23 mouse cellular contexts compared by ENCODE assay signal in genomic region chr11:94391661-94392060, GRCm38 (mm10). TPM values are rescaled to one million over a fixed set of nuclear protein-coding genes. Genes with fewer than 3 reads are reported as not detected.
DNase-seq lines count a peak whose midpoint lies in the region; ATAC-seq and TF ChIP-seq lines count a peak whose summit lies in the region.
"Had no signal": no experiment of that assay in that cellular context is flagged by ENCODE, and none has a peak within 500 bp of the region (broad histone marks: within the 10 kb centered on the region; RNA-seq: fewer than 3 reads in every experiment).

No protein-coding gene starts in this region.

- H3K9ac ChIP-seq in liver, adult 2 months (ENCODE audit: low read depth, low read length): peak overlapping the region; percentile 54
- no peak overlapping the region for H3K9ac ChIP-seq in liver, postnatal 0 days (replicated peaks)
- H3K9ac ChIP-seq in lung, embryonic 16.5 days (ENCODE audit: low read length): no peak overlapping the region
- H3K9ac ChIP-seq: forebrain, embryonic 13.5 days; hindbrain, embryonic 12.5 days had no signal

- no peaks in the 10 kb centered on the region for H3K27me3 ChIP-seq in liver, adult 2 months (ENCODE audit: control insufficient read depth, insufficient read depth, low read length)
- no peaks in the 10 kb centered on the region for H3K27me3 ChIP-seq in liver, postnatal 0 days (ENCODE audit: insufficient read depth, low read length)
- peaks cover 4% of the 10 kb centered on the region; the same call in 1 of the 2 replicates for H3K27me3 ChIP-seq in lung, embryonic 16.5 days (ENCODE audit: control insufficient read depth, insufficient read depth, low read depth, low read length)
- H3K27me3 ChIP-seq in small intestine, adult 2 months (ENCODE audit: control insufficient read depth, insufficient read depth, low read length): no peaks in the 10 kb centered on the region
- H3K27me3 ChIP-seq: Patski had no signal

- no peak overlapping the region for H3K4me2 ChIP-seq in liver, postnatal 0 days (ENCODE audit: low read depth, low read length)
- H3K4me2 ChIP-seq in lung, embryonic 16.5 days (ENCODE audit: low read depth, low read length): 0 out of 2 replicates have a peak overlapping the region, but pooled peaks have one; percentile 13

- no peak for ATAC-seq in liver, postnatal 0 days
- no peak for ATAC-seq in lung, embryonic 16.5 days (ENCODE audit: low read depth)
- ATAC-seq: forebrain, embryonic 13.5 days; forebrain, embryonic 16.5 days; Patski had no signal

- 78% methylated on average over 10 of the region's 10 CpGs for WGBS in liver, adult 2 months
- WGBS in liver, postnatal 0 days (ENCODE audit: insufficient replicate concordance): 73% methylated on average over 10 of the region's 10 CpGs
- 63% methylated on average over 10 of the region's 10 CpGs for WGBS in lung, embryonic 16.5 days
- 30% methylated on average over 10 of the region's 10 CpGs for WGBS in small intestine, adult 2 months

- intact Hi-C loops in left cerebral cortex, postnatal 36 days (cut with DNase I): no loop called here

- H3K27ac ChIP-seq in liver, adult 2 months (replicated peaks; ENCODE audit: insufficient read depth, low read depth, low read length): peak overlapping the region; percentile 50
- no peak overlapping the region for H3K27ac ChIP-seq in liver, postnatal 0 days (ENCODE audit: low read depth)
- no peak overlapping the region for H3K27ac ChIP-seq in lung, embryonic 16.5 days (ENCODE audit: low read length)
- peak overlapping the region; percentile 53 for H3K27ac ChIP-seq in small intestine, adult 2 months (ENCODE audit: insufficient read depth, low read depth, low read length)
- H3K27ac ChIP-seq: forebrain, embryonic 13.5 days; gastrocnemius, adult 2 months; hindbrain, embryonic 12.5 days had no signal

- DNase-seq in liver, adult 2 months (ENCODE audit: extremely low read depth, low read depth, low spot score): peak; percentile 54
- DNase-seq in liver, postnatal 0 days: no peak
- DNase-seq in lung, postnatal 10 days: no peak
- peak; percentile 43 for DNase-seq in urinary bladder, postnatal 14 days (ENCODE audit: low spot score)
- no peak for DNase-seq in urinary bladder, postnatal 4 days (ENCODE audit: low spot score in 2 of 2)
- DNase-seq in left cerebral cortex, postnatal 36 days (ENCODE audit: low spot score in 2 of 2): no peak
- DNase-seq: adrenal gland, postnatal 10 days; adrenal gland, postnatal 36 days; B cell, adult 2 months; cerebellum, adult 18-20 months; cerebellum, adult 9-10 months; cerebellum, postnatal 14 days; gastrocnemius, adult 2 months; gastrocnemius, postnatal 14 days; heart, adult 11 months had no signal

- no peak for TF ChIP-seq POLR2A in liver, adult 2 months (IDR thresholded peaks at IDR 0.05; ENCODE audit: extremely low read depth, insufficient read depth, low read length)
- no peak for TF ChIP-seq POLR2A in small intestine, adult 2 months (IDR thresholded peaks at IDR 0.05; ENCODE audit: low read depth, low read length)

- H3K9me3 ChIP-seq in liver, postnatal 0 days (ENCODE audit: low read length): no peaks in the 10 kb centered on the region
- H3K9me3 ChIP-seq in lung, embryonic 16.5 days (ENCODE audit: control insufficient read depth, low read length): no peaks in the 10 kb centered on the region
- H3K9me3 ChIP-seq: forebrain, embryonic 10.5 days; forebrain, embryonic 13.5 days; G1E; hindbrain, embryonic 12.5 days had no signal

- TF ChIP-seq EP300 in liver, postnatal 0 days (IDR thresholded peaks at IDR 0.05; ENCODE audit: low read depth): no peak

- peaks cover 7% of the 10 kb centered on the region; the same call in 1 of the 2 replicates for H3K79me2 ChIP-seq in liver, adult 2 months (ENCODE audit: control insufficient read depth, insufficient read depth, low read length)

- peak overlapping the region; percentile 37; the same call in 1 of the 2 replicates for H3K4me3 ChIP-seq in liver, adult 2 months (ENCODE audit: insufficient read depth, low read depth, low read length)
- no peak overlapping the region for H3K4me3 ChIP-seq in liver, postnatal 0 days (ENCODE audit: low read depth, low read length)
- no peak overlapping the region for H3K4me3 ChIP-seq in lung, embryonic 16.5 days (ENCODE audit: low read length)
- H3K4me3 ChIP-seq in small intestine, adult 2 months (ENCODE audit: low read depth, low read length): peak overlapping the region; percentile 63
- H3K4me3 ChIP-seq: forebrain, embryonic 13.5 days had no signal

- H3K36me3 ChIP-seq in liver, adult 2 months (ENCODE audit: control insufficient read depth, insufficient read depth, low read length): no peaks in the 10 kb centered on the region
- no peaks in the 10 kb centered on the region for H3K36me3 ChIP-seq in liver, postnatal 0 days (replicated peaks; ENCODE audit: insufficient read depth, low read length)
- no peaks in the 10 kb centered on the region for H3K36me3 ChIP-seq in lung, embryonic 16.5 days (ENCODE audit: control insufficient read depth, insufficient read depth, low read length)
- H3K36me3 ChIP-seq in small intestine, adult 2 months (ENCODE audit: control insufficient read depth, insufficient read depth, low read length): no peaks in the 10 kb centered on the region
- H3K36me3 ChIP-seq: forebrain, embryonic 10.5 days; G1E; hindbrain, embryonic 12.5 days had no signal

- H3K4me1 ChIP-seq in liver, adult 2 months (ENCODE audit: control insufficient read depth, insufficient read depth, low read length): peaks cover 22% of the 10 kb centered on the region
- H3K4me1 ChIP-seq in liver, postnatal 0 days (ENCODE audit: insufficient read depth): peaks cover 12% of the 10 kb centered on the region; the same call in 1 of the 2 replicates
- peaks cover 5% of the 10 kb centered on the region for H3K4me1 ChIP-seq in lung, embryonic 16.5 days (replicated peaks; ENCODE audit: control insufficient read depth, insufficient read depth, low read length)
- peaks cover 24% of the 10 kb centered on the region; the same call in 1 of the 2 replicates for H3K4me1 ChIP-seq in small intestine, adult 2 months (ENCODE audit: control insufficient read depth, insufficient read depth, insufficient read length, low read length)

- TF ChIP-seq CTCF in liver, adult 2 months (IDR thresholded peaks at IDR 0.05; ENCODE audit: low read depth, low read length): no peak
- no peak for TF ChIP-seq CTCF in liver, postnatal 0 days (IDR thresholded peaks at IDR 0.05; ENCODE audit: low read depth)
- no peak for TF ChIP-seq CTCF in small intestine, adult 2 months (IDR thresholded peaks at IDR 0.05; ENCODE audit: extremely low read depth, insufficient read length, insufficient replicate concordance, low read depth, low read length)

RNA-seq across cellular contexts. Expression of gene Abcc3, which starts 1.1 kb away (rescaled TPM):
- 180 and 280 TPM in 2 replicates for total RNA-seq in liver, adult 2 months (2014; rRNA removed)
- 251 and 292 TPM in 2 replicates for polyA plus RNA-seq in liver, adult 2 months (2012; rRNA removed)
- 6.7 and 8.3 TPM in 2 replicates for polyA plus RNA-seq in liver, postnatal 0 days (2015; fragmentation: Nextera tagmentation; extraction: Ambion mirVana)
- polyA plus RNA-seq in lung, embryonic 16.5 days (2015; fragmentation: Nextera tagmentation; extraction: Ambion mirVana): 4.0 and 5.0 TPM in 2 replicates
- polyA plus RNA-seq in small intestine, adult 2 months (2012; rRNA removed): 42.4 and 188 TPM in 2 replicates
- 1 to 10 TPM; 2.0 to 3.0 TPM for total RNA-seq in left cerebral cortex, postnatal 36 days (2021)
- polyA plus RNA-seq: G1E had no signal

Comparison
In these comparisons a context has a peak if more than half of its experiments do, and no peak if none do; other contexts are left out.
1. DNase-seq: peak in liver, adult 2 months (single experiment) and urinary bladder, postnatal 14 days (single experiment); none in liver, postnatal 0 days (single experiment), lung, postnatal 10 days (single experiment), urinary bladder, postnatal 4 days (0 of 2) and left cerebral cortex, postnatal 36 days (0 of 2).
2. H3K27ac ChIP-seq: peak in liver, adult 2 months (single experiment) and small intestine, adult 2 months (single experiment); none in liver, postnatal 0 days (single experiment) and lung, embryonic 16.5 days (single experiment).
3. H3K4me3 ChIP-seq: peak in liver, adult 2 months (single experiment) and small intestine, adult 2 months (single experiment); none in liver, postnatal 0 days (single experiment) and lung, embryonic 16.5 days (single experiment).